Mouse (Mus musculus) frontal cortex, adult 2 months (tissue): ENCODE measurements around the gene Calcr. TPM values are rescaled to one million over a fixed set of nuclear protein-coding genes. Genes with fewer than 3 reads are reported as not detected.
"Not testable (repeated sequence)": the region's sequence is repeated elsewhere in the genome, so short reads cannot be mapped to it uniquely, and the experiment has no call there.

Source experiments
- DNase-seq, 2 experiments: peaks; one replicate each; pipeline ENCODE4 v3.0.0; 2022; ENCODE audit warnings: low spot score in 1 of 2; ENCODE audit errors: extremely low spot score in 1 of 2
- polyA plus RNA-seq: library from polyadenylated mRNA; depleted of rRNA; stranded (reverse); fragments of >200 nt; gene quantifications from 2 replicates; pipeline ENCODE4 v1.2.3, GENCODE M21; 2012; rRNA removed

Calcr gene
- 0.06 TPM in 1 of 2 replicates, not detected in the other for polyA plus RNA-seq

- no peak for DNase-seq
These were observed at the start of gene Calcr for GRCm38 (mm10) chr6:3764230-3764764. Gene Calcr (minus strand): TSS chr6:3764714.

- DNase-seq: no peak
These were observed 3.0 kb upstream of the Calcr start for GRCm38 (mm10) chr6:3767485-3767884.

- DNase-seq: peak in 1 of 2 experiments; percentile 4
These were observed 1.1 kb downstream of the Calcr start for GRCm38 (mm10) chr6:3763171-3763967.

GRCm38 (mm10) chr6:3751576-3751975, 12.9 kb downstream of the Calcr start:
- peak; percentile 17 to 36 for DNase-seq

GRCm38 (mm10) chr6:3749624-3750023, 14.9 kb downstream of the Calcr start:
- DNase-seq: no peak

- no peak for DNase-seq
These were observed 19.0 kb downstream of the Calcr start for GRCm38 (mm10) chr6:3745546-3745945.

- no peak for DNase-seq
These were observed 22.4 kb downstream of the Calcr start for GRCm38 (mm10) chr6:3741996-3742713.

- DNase-seq: no peak
These were observed 23.2 kb downstream of the Calcr start for GRCm38 (mm10) chr6:3741296-3741695.

- DNase-seq: no peak
These were observed 34.2 kb downstream of the Calcr start for GRCm38 (mm10) chr6:3730246-3730867.

GRCm38 (mm10) chr6:3688087-3688642, 76.3 kb downstream of the Calcr start:
- no peak for DNase-seq

- DNase-seq: not testable (repeated sequence)
These were observed 86.2 kb downstream of the Calcr start for GRCm38 (mm10) chr6:3678286-3678685.

- DNase-seq: no peak
These were observed 86.7 kb downstream of the Calcr start for GRCm38 (mm10) chr6:3677806-3678205.

GRCm38 (mm10) chr6:3671941-3672340, 92.6 kb downstream of the Calcr start:
- DNase-seq: not testable (repeated sequence)

- DNase-seq: no peak
These were observed 100.3 kb downstream of the Calcr start for GRCm38 (mm10) chr6:3664147-3664716.

GRCm38 (mm10) chr6:3658405-3658804, 106.1 kb downstream of the Calcr start:
- no peak for DNase-seq

Other genes starting within 250 kb of the Calcr start
- gene Tfpi2, start 224.2 kb upstream of the Calcr start, polyA plus RNA-seq: 0.22 and 0.78 TPM in 2 replicates
- not detected in 2 replicates for gene Gngt1, start 229.1 kb upstream of the Calcr start, polyA plus RNA-seq
- 14.1 and 17.1 TPM in 2 replicates for gene Gng11, start 239.2 kb upstream of the Calcr start, polyA plus RNA-seq